9 mouse cellular contexts compared by ENCODE assay signal in the genomic region with DNA sequence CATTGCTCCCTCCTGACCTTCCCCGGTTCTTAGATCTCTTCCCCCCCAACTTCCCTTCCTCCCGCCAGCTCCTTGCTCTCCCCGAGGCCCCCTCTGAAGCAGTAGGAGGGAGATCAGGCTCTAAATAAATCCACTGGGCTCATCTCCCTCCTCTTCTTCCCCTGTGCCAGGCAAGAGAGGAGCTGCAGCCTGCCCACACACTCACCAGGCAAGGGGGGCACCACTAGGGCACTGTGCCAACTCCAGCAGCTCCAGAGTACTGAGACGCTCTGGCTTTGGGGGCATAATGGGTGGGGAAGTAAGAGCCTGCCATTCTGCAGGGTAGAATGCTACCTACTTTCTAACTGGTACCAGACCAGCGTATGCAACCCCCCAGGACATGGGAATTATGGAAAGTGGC. TPM values are rescaled to one million over a fixed set of nuclear protein-coding genes. Genes with fewer than 3 reads are reported as not detected.
DNase-seq lines count a peak whose midpoint lies in the region; ATAC-seq and TF ChIP-seq lines count a peak whose summit lies in the region.
"Had no signal": no experiment of that assay in that cellular context is flagged by ENCODE, and none has a peak within 500 bp of the region (broad histone marks: within the 10 kb centered on the region; RNA-seq: fewer than 3 reads in every experiment).

No protein-coding gene starts in this region.

- H3K9ac ChIP-seq in limb, embryonic 14.5 days (ENCODE audit: low read depth, low read length, severe bottlenecking): no peak overlapping the region

- no peak for TF ChIP-seq CTCF in E14TG2a.4 (conservative IDR thresholded peaks at IDR 0.05; ENCODE audit: low read length)

- H3K27me3 ChIP-seq in E14TG2a.4 (ENCODE audit: insufficient read depth, low read length): peaks cover 44% of the 10 kb centered on the region
- H3K27me3 ChIP-seq in limb, embryonic 14.5 days (ENCODE audit: control insufficient read depth, insufficient read depth, low read length): no peaks in the 10 kb centered on the region; the same call in none of the 2 replicates

- no peak for TF ChIP-seq POLR2A in limb, embryonic 14.5 days (IDR thresholded peaks at IDR 0.05; ENCODE audit: borderline replicate concordance, extremely low read depth, insufficient read depth, insufficient read length)

- peaks cover 91% of the 10 kb centered on the region for H3K4me1 ChIP-seq in E14TG2a.4 (replicated peaks; ENCODE audit: low read depth, low read length)
- H3K4me1 ChIP-seq in limb, embryonic 14.5 days (ENCODE audit: control insufficient read depth, insufficient read depth, low read length): peaks cover 23% of the 10 kb centered on the region

- H3K27ac ChIP-seq in limb, embryonic 14.5 days (replicated peaks; ENCODE audit: low read depth, low read length): no peak overlapping the region

- no peak for ATAC-seq in cerebellum, adult (ENCODE audit: insufficient number of reproducible peaks, low FRiP score, low TSS enrichment)
- ATAC-seq in limb, embryonic 14.5 days (ENCODE audit: low FRiP score, low read depth): no peak

- peak overlapping the region; percentile 76 for H3K4me3 ChIP-seq in E14TG2a.4 (replicated peaks; ENCODE audit: low read length)
- H3K4me3 ChIP-seq in limb, embryonic 14.5 days (replicated peaks; ENCODE audit: low read length): 0 out of 2 replicates have a peak overlapping the region, but pooled peaks have one; percentile 8

- WGBS in limb, embryonic 14.5 days: 37% methylated on average over 5 of the region's 5 CpGs

- H3K4me2 ChIP-seq in limb, embryonic 14.5 days (replicated peaks; ENCODE audit: low read depth, low read length, severe bottlenecking): peak overlapping the region; percentile 99; the same call in 1 of the 2 replicates

- peaks cover 10% of the 10 kb centered on the region for H3K36me3 ChIP-seq in E14TG2a.4 (ENCODE audit: insufficient read depth, low read length)
- peaks cover 25% of the 10 kb centered on the region for H3K36me3 ChIP-seq in limb, embryonic 14.5 days (ENCODE audit: control insufficient read depth, insufficient read depth, low read length)

- H3K9me3 ChIP-seq in E14TG2a.4 (ENCODE audit: low read length): no peaks in the 10 kb centered on the region
- no peaks in the 10 kb centered on the region for H3K9me3 ChIP-seq in limb, embryonic 14.5 days (ENCODE audit: control insufficient read depth, low read length)

- peak; percentile 61 to 71 for DNase-seq in cerebellum, postnatal 14 days
- DNase-seq in frontal cortex, postnatal 10 days (ENCODE audit: low spot score in 2 of 2): peak; percentile 71 to 73
- no peak for DNase-seq in limb, embryonic 14.5 days (ENCODE audit: low spot score)
- no peak for DNase-seq in spleen, postnatal 4 days (ENCODE audit: low spot score in 2 of 2)
- DNase-seq in testis, postnatal 10 days (ENCODE audit: low spot score): no peak
- no peak for DNase-seq in urinary bladder, postnatal 14 days (ENCODE audit: low spot score)
- DNase-seq: kidney, adult 11 months had no signal

RNA-seq across cellular contexts. Expression of a gene that starts 5.9 kb away (rescaled TPM):
- polyA plus RNA-seq in limb, embryonic 14.5 days (2012; rRNA removed): 75.2 and 105 TPM in 2 replicates
- polyA plus RNA-seq in limb, embryonic 14.5 days (2014; fragmentation: Nextera tagmentation; extraction: Ambion mirVana): 33.9 and 40.8 TPM in 2 replicates

RNA-seq across cellular contexts. Expression of a gene that starts 26.2 kb away (rescaled TPM):
- polyA plus RNA-seq in limb, embryonic 14.5 days (2012; rRNA removed): 47.0 and 54.0 TPM in 2 replicates
- 22.6 and 26.5 TPM in 2 replicates for polyA plus RNA-seq in limb, embryonic 14.5 days (2014; fragmentation: Nextera tagmentation; extraction: Ambion mirVana)

RNA-seq across cellular contexts. Expression of a gene that starts 26.6 kb away (rescaled TPM):
- 74.0 and 82.0 TPM in 2 replicates for polyA plus RNA-seq in limb, embryonic 14.5 days (2012; rRNA removed)
- polyA plus RNA-seq in limb, embryonic 14.5 days (2014; fragmentation: Nextera tagmentation; extraction: Ambion mirVana): 14.3 and 16.2 TPM in 2 replicates

RNA-seq across cellular contexts. Expression of a gene that starts 40.7 kb away (rescaled TPM):
- 1.1 and 1.5 TPM in 2 replicates for polyA plus RNA-seq in limb, embryonic 14.5 days (2012; rRNA removed)
- polyA plus RNA-seq in limb, embryonic 14.5 days (2014; fragmentation: Nextera tagmentation; extraction: Ambion mirVana): 0.35 and 0.45 TPM in 2 replicates

Comparison
In these comparisons a context has a peak if more than half of its experiments do, and no peak if none do; other contexts are left out.
1. DNase-seq: peak in cerebellum, postnatal 14 days (2 of 2) and frontal cortex, postnatal 10 days (2 of 2); none in limb, embryonic 14.5 days (single experiment), spleen, postnatal 4 days (0 of 2), testis, postnatal 10 days (single experiment) and urinary bladder, postnatal 14 days (single experiment).